Mouse (Mus musculus) macrophage (primary cell): ENCODE data around the gene Slc6a17. TPM values are rescaled to one million over a fixed set of nuclear protein-coding genes. Genes with fewer than 3 reads are reported as not detected.

Source experiments
- H3K27ac ChIP-seq: fragments of 350-480 bp; formaldehyde crosslinking; 2 replicates; pipeline ENCODE4 v1.9.0; 2021
- H3K36me3 ChIP-seq: fragments of 350-480 bp; formaldehyde crosslinking; 2 replicates; pipeline ENCODE4 v1.9.0; 2021; ENCODE audit errors: inconsistent target
- H3K4me3 ChIP-seq: fragments of 350-480 bp; formaldehyde crosslinking; 2 replicates; pipeline ENCODE4 v1.9.0; 2021; ENCODE audit errors: inconsistent target
- H3K79me2 ChIP-seq: fragments of 350-480 bp; formaldehyde crosslinking; 2 replicates; pipeline ENCODE4 v1.9.0; 2021; ENCODE audit errors: inconsistent target
- WGBS: methylation state at CpG from one replicate; pipeline ENCODE4 v1.1.7; 2026; ENCODE audit warnings: inconsistent platforms; ENCODE audit not compliant: missing documents; 5-methylcytosine and 5-hydroxymethylcytosine counted together
- polyA plus RNA-seq: library from polyadenylated mRNA; stranded (reverse); fragments of 250-400 nt; gene quantifications from 3 replicates; pipeline ENCODE4 v1.2.4, GENCODE M21; 2018; ENCODE audit warnings: inconsistent platforms

The Slc6a17 gene
- polyA plus RNA-seq, 1 experiment from 2014 or later, result 0.04 TPM

- H3K36me3 ChIP-seq, result no peaks in the 10 kb centered on the region
- WGBS, result 76% methylated on average over 11 of the region's 11 CpGs
- no peaks in the 10 kb centered on the region for H3K79me2 ChIP-seq
- no peak overlapping the region for H3K4me3 ChIP-seq
- no peak overlapping the region for H3K27ac ChIP-seq
These were observed 93.4 kb downstream of the Slc6a17 start for GRCm38 (mm10) chr3:107424258-107425041.

- Histone ChIP-seq H3K4me3 (no peak overlapping the region), H3K36me3 (no peaks in the 10 kb centered on the region), H3K79me2 (no peaks in the 10 kb centered on the region), H3K27ac (no peak overlapping the region)
- WGBS, result 86% methylated on average over 2 of the region's 2 CpGs
These were observed 97.7 kb downstream of the Slc6a17 start for GRCm38 (mm10) chr3:107420156-107420555.

Other genes with a start within 250 kb of the Slc6a17 start
- 134 to 197 TPM (median 162 TPM) in 3 replicates for gene Lamtor5, start 239.2 kb downstream of the Slc6a17 start, polyA plus RNA-seq
- not detected in 3 replicates for gene Slc16a4, start 226.8 kb downstream of the Slc6a17 start, polyA plus RNA-seq
- gene Rbm15, start 184.3 kb downstream of the Slc6a17 start, polyA plus RNA-seq, result 5.4 to 9.7 TPM (median 8.7 TPM) in 3 replicates
- gene Kcnc4, start 58.5 kb downstream of the Slc6a17 start, polyA plus RNA-seq, result not detected in 3 replicates
- gene Ubl4b, start 37.1 kb upstream of the Slc6a17 start, polyA plus RNA-seq, result not detected in 3 replicates
- gene Alx3, start 77.0 kb upstream of the Slc6a17 start, polyA plus RNA-seq, result not detected in 3 replicates
- gene Gm10961, start 113.3 kb upstream of the Slc6a17 start, polyA plus RNA-seq, result not detected in 3 replicates
- 17.9 to 32.8 TPM (median 20.6 TPM) in 3 replicates for gene Strip1, start 113.7 kb upstream of the Slc6a17 start, polyA plus RNA-seq
- 55.7 to 68.7 TPM (median 62.3 TPM) in 3 replicates for gene Ahcyl1, start 178.5 kb upstream of the Slc6a17 start, polyA plus RNA-seq
- 11.6 to 36.6 TPM (median 21.9 TPM) in 3 replicates for gene Csf1, start 242.5 kb upstream of the Slc6a17 start, polyA plus RNA-seq